Mouse (Mus musculus) bone marrow, adult 2 months (tissue): ENCODE results near the gene Zdhhc3.

Experiments used
- CTCF ChIP-seq: fragments of 200-500 bp; IDR thresholded peaks from 2 replicates; pipeline ENCODE4 v1.5.1; 2011; ENCODE audit warnings: low read length, control low read depth; ENCODE audit not compliant: control insufficient read depth, insufficient read depth
- POLR2A ChIP-seq: fragments of 200-500 bp; IDR thresholded peaks from 2 replicates; pipeline ENCODE4 v1.6.1; 2011; ENCODE audit warnings: low read depth, mild to moderate bottlenecking, control low read depth, low read length, borderline replicate concordance; ENCODE audit not compliant: control insufficient read depth

DNA sequence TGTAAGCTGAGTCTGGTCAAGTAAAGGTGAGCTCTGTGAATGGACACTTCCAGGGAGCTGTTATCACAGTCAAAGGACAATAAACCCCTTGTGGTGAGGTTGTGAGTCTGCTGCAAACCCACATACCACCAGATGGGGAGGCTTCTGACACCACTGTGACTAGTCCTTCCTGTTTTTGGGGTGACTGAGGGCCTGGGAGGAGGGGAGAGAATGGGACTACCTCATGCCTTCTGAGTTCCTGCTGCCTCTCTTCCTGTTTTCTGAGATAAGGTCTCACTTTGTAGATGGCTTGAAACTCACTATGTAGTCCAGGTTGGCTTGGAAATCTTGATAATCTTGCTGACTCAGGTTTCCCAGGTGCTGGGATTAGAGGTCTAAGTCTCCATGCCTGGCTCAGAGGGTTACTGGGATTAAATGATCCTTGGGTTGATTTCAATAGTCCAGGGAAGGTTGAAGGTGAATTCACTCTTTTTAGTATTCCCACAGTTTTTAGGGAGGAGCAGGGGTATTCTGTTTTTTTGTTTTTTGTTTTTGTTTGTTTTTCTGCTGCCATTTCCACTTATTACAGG is 54.2 kb downstream of the Zdhhc3 start:
- TF ChIP-seq CTCF (peak; percentile 41; the same call in 1 of the 2 replicates), POLR2A (no peak)
